Mouse (Mus musculus): Measurements from ENCODE around the gene Pomc.
"Not testable (repeated sequence)": the region's sequence is repeated elsewhere in the genome, so short reads cannot be mapped to it uniquely, and the experiment has no call there.

The Pomc gene

DNA sequence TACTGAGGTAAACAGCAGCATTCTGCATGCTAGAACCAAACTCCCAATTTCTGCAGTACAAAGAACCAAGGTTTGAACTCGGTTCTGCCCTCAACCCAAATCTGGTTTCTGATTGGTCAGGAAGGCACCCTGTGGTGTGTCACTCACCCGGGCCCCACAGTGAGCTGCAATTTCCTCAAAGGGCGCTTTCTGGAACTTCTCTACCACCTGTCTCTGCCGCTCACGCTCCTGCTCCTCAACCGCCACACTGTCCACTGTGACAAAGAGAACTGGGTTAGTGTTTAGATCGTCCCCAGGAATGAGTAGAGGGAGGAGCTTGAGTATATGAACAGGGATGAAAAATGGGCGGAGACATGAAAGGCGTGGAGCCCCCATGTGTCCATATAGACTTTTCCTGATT is 13.6 kb downstream of the Pomc start:
- DNase-seq (ENCODE audit: low spot score): no peak

DNA sequence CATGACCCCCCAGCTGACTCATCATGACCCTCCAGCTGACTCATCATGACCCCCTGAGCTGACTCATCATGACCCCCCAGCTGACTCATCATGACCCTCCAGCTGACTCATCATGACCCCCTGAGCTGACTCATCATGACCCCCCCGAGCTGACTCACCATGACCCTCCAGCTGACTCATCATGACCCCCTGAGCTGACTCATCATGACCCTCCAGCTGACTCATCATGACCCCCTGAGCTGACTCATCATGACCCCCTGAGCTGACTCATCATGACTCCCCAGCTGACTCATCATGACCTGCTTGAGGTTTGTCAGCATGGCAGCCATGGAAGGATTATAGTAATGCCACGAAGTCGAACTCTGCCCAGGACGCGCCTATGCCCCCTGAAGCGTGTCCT is 18.4 kb downstream of the Pomc start:
- not testable (repeated sequence) for DNase-seq (ENCODE audit: low spot score)

DNA sequence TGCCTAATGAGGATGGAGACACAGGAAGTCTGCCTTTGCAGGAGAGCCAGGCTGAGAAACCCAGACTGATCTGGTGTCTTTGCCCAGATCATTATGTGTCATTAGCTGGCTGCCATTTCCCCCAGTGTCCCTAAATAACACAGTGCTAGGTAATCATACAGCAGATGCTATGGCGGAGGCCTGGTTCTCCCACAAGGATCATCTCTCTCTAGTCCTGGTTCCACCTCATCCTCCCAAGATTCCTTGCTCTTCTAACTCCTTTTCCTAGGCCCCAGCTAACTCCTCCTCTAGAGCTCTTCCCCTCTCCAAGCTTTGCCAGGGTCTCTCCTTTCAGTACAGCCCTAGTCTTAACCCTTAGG is 26.2 kb downstream of the Pomc start:
- DNase-seq (ENCODE audit: low spot score): no peak

DNA sequence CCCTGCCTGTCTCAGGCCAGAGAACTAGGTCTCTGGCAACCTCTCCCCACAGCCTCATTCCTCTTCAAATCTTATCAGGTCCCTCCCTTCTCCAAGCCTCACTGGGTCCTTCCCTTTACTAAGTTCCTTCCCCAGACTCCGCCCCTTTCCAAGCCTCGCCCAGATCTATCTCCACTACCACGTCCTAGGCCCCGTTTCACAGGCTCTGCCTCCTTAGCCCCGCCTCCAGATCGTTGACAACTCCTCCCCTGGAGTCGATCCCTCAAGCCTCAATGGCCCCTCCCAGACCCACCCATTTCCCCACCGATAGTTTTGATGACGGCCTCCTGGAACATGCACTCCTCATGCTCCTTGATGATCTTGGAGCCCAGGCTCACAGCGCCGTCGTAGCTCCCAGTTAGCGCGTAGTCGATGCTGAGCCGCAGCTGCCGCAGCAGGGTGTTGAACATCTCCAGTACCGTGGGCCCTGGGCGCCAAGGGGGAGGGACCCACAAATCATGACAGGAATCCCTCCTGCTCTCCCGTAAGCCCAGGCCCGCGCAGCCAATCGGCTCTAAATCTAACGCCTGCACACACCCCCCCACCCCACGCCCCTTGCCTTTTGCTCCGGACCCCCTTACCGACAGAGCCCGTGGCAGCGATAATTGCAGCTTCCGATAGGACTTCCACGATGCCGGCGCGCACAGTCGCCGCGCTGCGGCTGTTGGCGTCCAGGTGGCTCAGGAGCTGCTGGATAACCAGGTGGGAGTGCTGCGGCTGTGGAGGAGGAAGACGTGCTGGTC is 26.8 kb downstream of the Pomc start:
- DNase-seq (ENCODE audit: low spot score): peak; percentile 95

DNA sequence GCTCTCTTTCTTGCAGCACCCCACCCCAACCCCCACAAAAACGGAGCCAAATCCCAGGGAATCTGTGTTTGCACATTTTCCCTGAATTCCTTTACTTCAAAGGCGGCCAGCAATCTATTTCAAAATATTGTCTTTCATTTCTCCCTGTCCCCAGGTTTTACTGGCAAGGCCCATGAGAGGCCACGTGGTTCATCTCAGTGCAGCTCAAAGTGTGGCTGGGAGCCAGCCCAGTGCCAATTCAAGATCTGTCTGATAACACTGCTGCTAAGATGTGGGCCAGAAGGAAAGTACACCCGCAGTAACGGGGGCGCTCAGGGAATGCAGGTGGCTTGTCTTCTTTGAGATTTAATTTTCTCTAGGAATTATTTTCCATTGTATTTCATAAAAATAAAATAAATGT is 27.5 kb downstream of the Pomc start:
- no peak for DNase-seq (ENCODE audit: low spot score)

DNA sequence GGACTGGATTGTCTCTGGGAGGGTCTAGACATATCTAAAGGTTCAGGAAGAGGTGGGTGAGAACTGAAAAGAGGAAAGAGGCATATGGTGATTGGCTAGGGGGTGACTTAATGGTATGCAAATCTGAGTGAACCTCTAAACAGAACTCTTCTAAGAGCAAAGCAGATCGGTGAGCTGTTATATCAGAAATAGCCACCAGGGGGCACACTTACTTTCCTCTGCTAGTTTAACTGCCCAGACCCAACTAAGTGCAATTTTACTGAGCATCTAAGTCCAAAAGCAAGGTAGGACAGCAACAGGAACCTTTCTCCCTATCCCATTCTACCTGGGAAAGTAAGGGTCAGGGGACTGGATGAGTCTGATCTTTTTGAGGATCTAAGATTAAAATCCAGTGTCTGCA is 29.0 kb downstream of the Pomc start:
- peak; percentile 93 for DNase-seq (ENCODE audit: low spot score)

DNA sequence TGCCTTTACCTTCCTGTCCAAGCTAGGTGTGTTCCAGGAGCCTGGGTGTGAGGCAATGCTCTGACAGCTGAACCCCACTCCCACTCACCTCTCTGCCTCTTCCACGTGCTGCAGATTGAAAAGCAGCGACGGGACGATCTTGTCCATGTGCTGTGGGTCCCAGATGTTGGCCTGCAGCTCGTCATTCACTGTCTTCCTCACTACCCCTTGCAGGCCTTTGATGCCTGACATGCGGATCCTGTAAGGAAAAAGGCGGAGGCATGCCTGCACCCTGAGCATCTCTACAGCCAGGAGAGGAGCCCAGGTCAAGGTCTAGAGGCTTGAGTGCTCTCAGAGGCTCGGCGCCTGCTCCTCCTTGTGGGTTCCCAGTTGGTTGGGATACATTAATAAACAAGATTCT is 29.7 kb downstream of the Pomc start:
- DNase-seq (ENCODE audit: low spot score): no peak

DNA sequence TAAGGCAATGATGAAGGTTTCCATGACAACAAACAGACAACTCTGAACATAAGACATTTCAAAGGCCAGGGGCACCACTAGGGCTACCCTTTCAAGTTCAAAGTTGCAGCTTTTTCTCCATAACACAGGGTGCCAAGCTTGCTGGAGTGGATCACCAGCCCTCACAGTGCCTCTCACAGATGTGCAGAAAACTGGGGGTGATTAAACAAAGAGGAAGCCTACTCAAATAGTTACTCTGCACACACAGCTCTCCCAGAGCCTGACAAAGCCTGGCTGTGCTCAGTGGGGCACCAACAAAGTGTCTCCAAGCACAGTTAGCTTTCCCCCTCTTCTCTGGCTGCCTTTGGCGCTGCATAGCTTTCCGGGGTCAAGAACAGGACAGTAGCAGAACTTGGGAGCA is 35.2 kb downstream of the Pomc start:
- no peak for DNase-seq (ENCODE audit: low spot score)

DNA sequence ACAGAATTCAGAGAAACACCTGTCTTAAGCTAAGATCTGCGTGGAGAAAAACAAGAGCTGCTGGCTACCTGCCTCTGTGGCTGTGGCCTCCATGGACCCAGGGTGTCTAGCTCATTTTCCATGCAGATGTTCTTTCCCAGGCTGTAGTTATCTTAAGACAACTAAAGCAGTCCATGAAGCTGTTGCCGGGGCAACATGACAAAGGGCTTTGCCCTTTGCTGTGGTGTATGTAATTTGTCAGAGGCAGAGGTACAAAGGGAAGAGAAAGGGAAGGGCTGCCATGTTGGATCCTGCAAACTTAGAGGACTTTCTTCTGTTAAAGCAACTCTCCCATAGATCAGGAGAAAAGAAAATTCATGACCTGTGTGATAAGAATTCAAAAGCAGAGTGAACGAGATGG is 36.3 kb downstream of the Pomc start:
- DNase-seq (ENCODE audit: low spot score): peak; percentile 38

DNA sequence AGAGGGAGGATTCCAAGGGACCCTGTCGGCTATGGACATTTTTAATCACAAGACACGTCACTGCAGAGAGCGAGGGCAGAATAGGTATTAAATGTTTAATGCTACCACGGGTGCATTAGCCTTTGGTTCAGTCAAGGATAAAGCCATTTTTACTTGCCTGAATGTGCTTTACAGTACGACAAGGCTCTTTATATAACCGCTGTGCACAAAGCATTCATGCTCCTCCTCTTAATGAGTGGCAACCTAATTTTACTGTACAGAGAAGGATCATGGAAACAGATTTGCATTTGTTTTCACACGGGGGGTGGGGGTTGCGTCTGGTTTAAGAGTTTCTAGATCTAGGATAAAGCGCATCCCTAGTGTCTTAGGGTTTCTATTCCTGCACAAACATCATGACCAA is 42.0 kb downstream of the Pomc start:
- DNase-seq (ENCODE audit: low spot score): no peak

DNA sequence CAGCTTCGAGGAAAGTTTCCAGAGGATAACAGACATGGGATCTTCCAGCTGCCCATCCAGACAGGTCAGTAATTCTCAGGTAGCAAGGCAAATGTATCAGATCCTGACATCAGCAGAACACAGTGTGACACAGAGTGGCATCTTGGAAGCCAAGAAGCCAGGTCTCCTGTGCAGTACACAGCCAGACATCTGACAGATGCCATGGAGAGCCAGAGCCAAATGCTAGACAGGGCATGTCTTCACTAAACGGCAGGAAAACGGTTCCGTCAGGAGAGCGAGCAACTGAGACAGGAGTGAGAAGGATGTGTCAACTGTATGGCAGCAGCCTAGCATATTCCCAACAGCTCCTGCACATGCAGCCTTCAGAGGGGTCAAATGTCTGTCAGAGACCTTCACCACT is 45.7 kb downstream of the Pomc start:
- no peak for DNase-seq (ENCODE audit: low spot score)

DNA sequence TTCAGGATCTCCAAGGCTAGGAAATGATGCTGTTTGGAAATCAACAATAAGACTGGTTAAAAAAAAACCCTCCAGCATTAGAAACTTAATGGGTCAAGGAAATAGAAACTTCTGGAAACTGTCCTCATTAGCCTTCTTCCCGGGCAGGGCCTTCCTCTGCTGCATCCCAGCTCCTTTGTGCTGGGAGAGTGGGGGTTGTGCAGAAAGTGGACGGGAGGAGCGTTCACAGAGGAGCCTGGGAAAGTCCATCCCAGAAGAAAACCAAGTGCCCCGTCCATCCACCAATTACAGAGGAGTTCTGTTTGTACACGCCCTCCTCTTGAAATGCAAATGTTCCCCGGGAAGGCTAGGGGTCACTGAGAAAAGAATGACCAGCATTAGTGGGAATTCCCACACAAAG is 49.9 kb downstream of the Pomc start:
- peak; percentile 56 for DNase-seq (ENCODE audit: low spot score)

DNA sequence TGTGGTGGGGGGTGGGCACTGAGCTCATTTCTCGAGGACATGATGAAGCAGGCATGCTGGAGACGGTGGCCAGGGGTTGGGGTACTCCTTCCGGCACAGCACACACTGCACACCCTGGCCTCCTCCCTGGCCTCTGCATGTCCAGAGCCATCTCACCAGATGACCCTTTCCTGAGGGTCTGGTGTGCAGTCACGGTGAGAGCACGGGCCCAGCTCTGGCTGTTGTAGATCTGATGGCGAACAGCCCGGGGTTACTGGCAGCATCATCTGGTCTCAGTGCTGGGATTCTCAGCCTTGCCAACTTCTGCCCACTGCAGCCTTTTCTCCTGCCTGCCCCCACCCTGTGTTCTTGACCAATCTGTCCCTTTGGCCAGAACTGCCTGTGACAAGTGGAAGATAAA is 51.3 kb downstream of the Pomc start:
- DNase-seq (ENCODE audit: low spot score): no peak

DNA sequence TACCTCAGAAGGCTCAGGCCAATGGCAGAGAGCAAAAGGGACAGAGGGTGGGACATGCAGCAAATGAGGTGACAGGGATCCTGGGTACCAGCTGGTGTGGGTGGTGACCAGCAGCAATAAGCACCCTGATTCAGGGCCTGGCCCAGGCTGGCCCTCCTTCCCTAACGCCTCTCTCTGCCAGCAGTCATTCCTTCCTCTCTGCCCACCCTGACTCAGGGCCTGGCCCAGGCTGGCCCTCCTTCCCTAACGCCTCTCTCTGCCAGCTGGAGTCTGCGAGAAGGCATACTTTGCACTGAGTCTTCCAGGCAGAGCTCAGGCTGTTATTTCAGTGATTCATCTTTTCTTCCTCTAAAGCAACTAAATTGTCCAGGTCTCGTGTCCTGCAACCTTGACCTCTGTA is 52.4 kb downstream of the Pomc start:
- no peak for DNase-seq (ENCODE audit: low spot score)

DNA sequence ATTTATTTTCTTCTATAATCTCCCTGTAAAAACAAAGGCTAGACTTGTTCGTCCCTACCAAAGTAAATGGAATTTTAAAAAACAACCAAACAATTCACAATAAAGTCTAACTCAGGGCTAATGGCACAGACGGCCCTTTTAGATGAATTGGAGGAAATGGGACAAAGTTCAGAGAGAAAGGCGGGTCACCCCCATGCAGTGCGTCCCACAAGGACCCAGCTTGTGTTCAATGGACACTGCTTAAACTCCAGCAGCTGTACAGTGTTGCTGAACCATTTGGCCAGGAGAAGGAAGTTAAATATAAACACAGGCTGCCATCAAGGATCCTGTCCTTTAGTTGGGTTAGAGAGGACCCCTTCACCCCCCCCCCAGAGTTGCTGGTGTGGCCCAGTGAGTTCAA is 53.0 kb downstream of the Pomc start:
- no peak for DNase-seq (ENCODE audit: low spot score)

DNA sequence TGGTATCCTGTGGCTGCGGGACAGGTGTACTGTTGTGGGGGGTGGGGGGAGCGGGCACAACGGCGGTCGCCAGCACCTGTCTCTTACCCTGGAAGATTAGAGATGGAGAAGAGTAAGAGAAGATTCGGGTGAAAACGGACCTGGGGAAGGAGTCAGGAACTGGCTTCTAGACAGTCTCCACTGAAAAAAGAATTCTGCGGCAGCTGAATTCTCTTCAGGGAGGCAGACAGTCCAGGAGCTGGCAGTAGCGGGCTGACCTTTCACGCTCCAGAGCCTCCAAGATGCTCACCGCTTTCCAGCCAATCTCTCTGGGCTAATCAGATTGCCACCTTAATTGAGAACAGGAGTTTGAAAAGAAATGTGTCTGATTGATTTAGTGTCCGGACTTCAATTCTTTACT is 54.0 kb downstream of the Pomc start:
- DNase-seq (ENCODE audit: low spot score): peak; percentile 47
